Mouse (Mus musculus) heart, postnatal 0 days (tissue): ENCODE measurements around the gene Btla. TPM values are rescaled to one million over a fixed set of nuclear protein-coding genes. Genes with fewer than 3 reads are reported as not detected.

Experiments used
- ATAC-seq: fragments of 200-750 bp; cut with Nextera tagmentation; 2 replicates; pipeline ENCODE4 v1.8.0; 2017; ENCODE audit warnings: low read depth, moderate number of reproducible peaks, moderate library complexity; ENCODE audit not compliant: insufficient read depth
- DNase-seq: peaks from one replicate; pipeline ENCODE4 v3.0.0-alpha.2; 2016; ENCODE audit warnings: low spot score
- H3K27ac ChIP-seq: fragments of 300-500 bp; sonication (generic); 2 replicates; pipeline ENCODE4 v1.5.1; 2014; ENCODE audit warnings: low read depth, mild to moderate bottlenecking
- H3K27me3 ChIP-seq: fragments of 300-500 bp; sonication (generic); 2 replicates; pipeline ENCODE4 v1.6.1; 2014; ENCODE audit warnings: low read length, mixed read lengths; ENCODE audit not compliant: control insufficient read depth, insufficient read depth
- H3K36me3 ChIP-seq: fragments of 300-500 bp; sonication (generic); replicated peaks from 2 replicates; pipeline ENCODE4 v1.6.1; 2014; ENCODE audit warnings: low read length, mixed read lengths; ENCODE audit not compliant: control insufficient read depth, insufficient read depth
- H3K4me1 ChIP-seq: fragments of 300-500 bp; sonication (generic); 2 replicates; pipeline ENCODE4 v1.6.1; 2014; ENCODE audit warnings: antibody characterized with exemption; ENCODE audit not compliant: control insufficient read depth, insufficient read depth
- H3K4me2 ChIP-seq: fragments of 300-500 bp; sonication (generic); 2 replicates; pipeline ENCODE4 v1.6.1; 2014; ENCODE audit warnings: low read depth, mild to moderate bottlenecking, low read length, moderate library complexity
- H3K4me3 ChIP-seq: fragments of 300-500 bp; sonication (generic); 2 replicates; pipeline ENCODE4 v1.5.1; 2014; ENCODE audit warnings: low read depth, low read length
- H3K9ac ChIP-seq: fragments of 300-500 bp; sonication (generic); replicated peaks from 2 replicates; pipeline ENCODE4 v1.6.1; 2014; ENCODE audit warnings: low read depth, low read length, mixed read lengths
- H3K9me3 ChIP-seq: fragments of 300-500 bp; sonication (generic); replicated peaks from 2 replicates; pipeline ENCODE4 v1.6.1; 2016; ENCODE audit warnings: low read length; ENCODE audit not compliant: control insufficient read depth
- CTCF ChIP-seq: IDR thresholded peaks from 2 replicates; pipeline ENCODE4 v1.5.1; 2016; ENCODE audit warnings: antibody characterized with exemption, control low read depth, low read depth
- EP300 ChIP-seq: IDR thresholded peaks from 2 replicates; pipeline ENCODE4 v1.6.1; 2016; ENCODE audit warnings: antibody characterized with exemption, low read depth
- WGBS: fragments of 180-500 bp; shearing (Covaris S2); extraction: QIAGEN DNeasy Blood & Tissue Kit; methylation state at CpG from one replicate; pipeline ENCODE4 v1.1.7; 2014; 5-methylcytosine and 5-hydroxymethylcytosine counted together
- polyA plus RNA-seq: library from polyadenylated mRNA; unstranded; fragments of >200 nt; fragmentation: Nextera tagmentation; extraction: Ambion mirVana; gene quantifications from 2 replicates; pipeline ENCODE4 v1.2.1, GENCODE M21; 2015
- total RNA-seq: library from RNA; depleted of rRNA; stranded (reverse); fragments of >200 nt; gene quantifications from 2 replicates; pipeline ENCODE4 v1.2.3, GENCODE M21; 2014; ENCODE audit warnings: low replicate concordance; rRNA removed

Gene Btla
- not detected in 2 replicates for total RNA-seq
- 0.05 TPM in 1 of 2 replicates, not detected in the other for polyA plus RNA-seq

GRCm38 (mm10) chr16:45223648-45224388, at the start of gene Btla:
Gene Btla, plus strand, starts transcription at chr16:45224315.
- TF ChIP-seq EP300: no peak
- TF ChIP-seq CTCF: no peak
- H3K4me2 ChIP-seq: no peak within 1 kb of the TSS
- WGBS: 49% methylated on average over 10 of the region's 10 CpGs
- H3K36me3 ChIP-seq: no peaks in the 10 kb centered on the region
- no peaks in the 10 kb centered on the region for H3K27me3 ChIP-seq
- H3K4me1 ChIP-seq: no peaks in the 10 kb centered on the region
- H3K9me3 ChIP-seq: no peaks in the 10 kb centered on the region
- DNase-seq: no peak
- no peak within 1 kb of the TSS for H3K9ac ChIP-seq
- H3K4me3 ChIP-seq: no peak within 1 kb of the TSS
- ATAC-seq: no peak
- no peak within 1 kb of the TSS for H3K27ac ChIP-seq

GRCm38 (mm10) chr16:45178552-45178951, 45.6 kb upstream of the Btla start:
- no peak overlapping the region for H3K9ac ChIP-seq
- TF ChIP-seq CTCF (no peak), EP300 (no peak)
- no peak for DNase-seq
- no peak overlapping the region for H3K4me3 ChIP-seq
- H3K27ac ChIP-seq: no peak overlapping the region
- H3K9me3 ChIP-seq: no peaks in the 10 kb centered on the region
- H3K36me3 ChIP-seq: peaks cover 16% of the 10 kb centered on the region
- ATAC-seq: no peak
- no peaks in the 10 kb centered on the region for H3K27me3 ChIP-seq
- H3K4me2 ChIP-seq: no peak overlapping the region
- no peaks in the 10 kb centered on the region for H3K4me1 ChIP-seq
- 92% methylated on average over 2 of the region's 2 CpGs for WGBS

- Histone ChIP-seq H3K36me3 (peaks cover 37% of the 10 kb centered on the region), H3K27ac (no peak overlapping the region), H3K27me3 (no peaks in the 10 kb centered on the region), H3K9ac (no peak overlapping the region), H3K4me2 (no peak overlapping the region), H3K9me3 (no peaks in the 10 kb centered on the region), H3K4me3 (no peak overlapping the region), H3K4me1 (no peaks in the 10 kb centered on the region)
- WGBS: 89% methylated on average over 5 of the region's 5 CpGs
- no peak for TF ChIP-seq EP300
- no peak for TF ChIP-seq CTCF
- DNase-seq: no peak
- no peak for ATAC-seq
Measured at GRCm38 (mm10) chr16:45181824-45182223, 42.3 kb upstream of the Btla start.

GRCm38 (mm10) chr16:45192613-45193012, 31.5 kb upstream of the Btla start:
- Histone ChIP-seq H3K4me3 (no peak overlapping the region), H3K4me2 (no peak overlapping the region), H3K27me3 (no peaks in the 10 kb centered on the region), H3K36me3 (peaks cover 17% of the 10 kb centered on the region), H3K4me1 (no peaks in the 10 kb centered on the region), H3K9ac (no peak overlapping the region), H3K27ac (no peak overlapping the region), H3K9me3 (no peaks in the 10 kb centered on the region)
- ATAC-seq: peak; percentile 60; the same call in 1 of the 2 replicates
- 0% methylated on average over 1 of the region's 1 CpGs for WGBS
- DNase-seq: peak; percentile 72
- TF ChIP-seq EP300 (no peak), CTCF (peak; percentile 82)

- ATAC-seq: peak; percentile 47; the same call in 1 of the 2 replicates
- no peak overlapping the region for H3K4me3 ChIP-seq
Measured at GRCm38 (mm10) chr16:45196816-45197215, 27.3 kb upstream of the Btla start.

GRCm38 (mm10) chr16:45201395-45201794, 22.7 kb upstream of the Btla start:
- Histone ChIP-seq H3K9ac (no peak overlapping the region), H3K36me3 (no peaks in the 10 kb centered on the region), H3K4me3 (no peak overlapping the region), H3K27me3 (no peaks in the 10 kb centered on the region), H3K9me3 (no peaks in the 10 kb centered on the region), H3K27ac (no peak overlapping the region), H3K4me2 (no peak overlapping the region), H3K4me1 (no peaks in the 10 kb centered on the region)
- no peak for ATAC-seq
- TF ChIP-seq CTCF: no peak
- TF ChIP-seq EP300: no peak
- WGBS: 91% methylated on average over 2 of the region's 2 CpGs
- no peak for DNase-seq

More at GRCm38 (mm10) chr16:45196816-45197215, 27.3 kb upstream of the Btla start:
- H3K9ac ChIP-seq: no peak overlapping the region
- no peaks in the 10 kb centered on the region for H3K27me3 ChIP-seq
- no peaks in the 10 kb centered on the region for H3K9me3 ChIP-seq
- H3K36me3 ChIP-seq: no peaks in the 10 kb centered on the region
- no peak overlapping the region for H3K27ac ChIP-seq
- no peak overlapping the region for H3K4me2 ChIP-seq
- peak; percentile 51 for DNase-seq
- peak; percentile 79 for TF ChIP-seq CTCF
- TF ChIP-seq EP300: no peak
- WGBS: 37% methylated on average over 6 of the region's 6 CpGs
- H3K4me1 ChIP-seq: no peaks in the 10 kb centered on the region
